Mouse (Mus musculus) neural tube, embryonic 10.5 days (tissue): Measurements from ENCODE around the gene Fam169a.
"Not testable (repeated sequence)": the region's sequence is repeated elsewhere in the genome, so short reads cannot be mapped to it uniquely, and the experiment has no call there.

ENCODE experiments used
- DNase-seq: peaks from one replicate; pipeline ENCODE4 v3.0.0-alpha.2; 2017; ENCODE audit warnings: low spot score; ENCODE audit errors: extremely low spot score

Gene Fam169a

GRCm38 (mm10) chr13:97077556-97077955 lies 10.5 kb downstream of the Fam169a start:
- DNase-seq, result no peak

GRCm38 (mm10) chr13:97080201-97080600 lies 13.1 kb downstream of the Fam169a start:
- no peak for DNase-seq

- no peak for DNase-seq
These were observed 13.5 kb downstream of the Fam169a start for GRCm38 (mm10) chr13:97080615-97081014.

GRCm38 (mm10) chr13:97082432-97082831 lies 15.3 kb downstream of the Fam169a start:
- no peak for DNase-seq

GRCm38 (mm10) chr13:97086316-97086715 lies 19.2 kb downstream of the Fam169a start:
- no peak for DNase-seq

GRCm38 (mm10) chr13:97087421-97087820 lies 20.3 kb downstream of the Fam169a start:
- DNase-seq, result no peak

- DNase-seq, result no peak
These were observed 21.1 kb downstream of the Fam169a start for GRCm38 (mm10) chr13:97088183-97088582.

GRCm38 (mm10) chr13:97095726-97096125 lies 28.6 kb downstream of the Fam169a start:
- no peak for DNase-seq

- peak; percentile 37 for DNase-seq
These were observed 32.2 kb downstream of the Fam169a start, which contains the start of gene Gm6169 for GRCm38 (mm10) chr13:97099187-97099852. Gm6169 (minus strand) TSS chr13:97099237.

- DNase-seq, result no peak
These were observed 37.9 kb downstream of the Fam169a start for GRCm38 (mm10) chr13:97104996-97105395.

- DNase-seq, result not testable (repeated sequence)
These were observed 40.6 kb downstream of the Fam169a start for GRCm38 (mm10) chr13:97107721-97108120.

- no peak for DNase-seq
These were observed 42.0 kb downstream of the Fam169a start for GRCm38 (mm10) chr13:97109046-97109445.

GRCm38 (mm10) chr13:97121341-97121740 lies 54.3 kb downstream of the Fam169a start:
- no peak for DNase-seq

GRCm38 (mm10) chr13:97129654-97130053 lies 62.6 kb downstream of the Fam169a start:
- not testable (repeated sequence) for DNase-seq

- DNase-seq, result not testable (repeated sequence)
These were observed 63.3 kb downstream of the Fam169a start for GRCm38 (mm10) chr13:97130413-97130812.

GRCm38 (mm10) chr13:97137466-97138400 lies 70.6 kb downstream of the Fam169a start, which contains the start of the genes Gfm2 and Nsa2:
Gfm2 (plus strand) TSS chr13:97137937.
Nsa2 (minus strand) TSS chr13:97137937.
- DNase-seq, result peak; percentile 89

GRCm38 (mm10) chr13:97138404-97138931 lies 71.4 kb downstream of the Fam169a start:
- DNase-seq, result not testable (repeated sequence)

- DNase-seq, result no peak
These were observed 75.2 kb downstream of the Fam169a start for GRCm38 (mm10) chr13:97142321-97142720.

GRCm38 (mm10) chr13:97145834-97146233 lies 78.7 kb downstream of the Fam169a start:
- no peak for DNase-seq

GRCm38 (mm10) chr13:97175520-97176264 lies 108.6 kb downstream of the Fam169a start:
- DNase-seq, result no peak

- no peak for DNase-seq
These were observed 109.6 kb downstream of the Fam169a start for GRCm38 (mm10) chr13:97176731-97177130.
